ENCODE assay signal across 13 mouse cellular contexts in the genomic region with DNA sequence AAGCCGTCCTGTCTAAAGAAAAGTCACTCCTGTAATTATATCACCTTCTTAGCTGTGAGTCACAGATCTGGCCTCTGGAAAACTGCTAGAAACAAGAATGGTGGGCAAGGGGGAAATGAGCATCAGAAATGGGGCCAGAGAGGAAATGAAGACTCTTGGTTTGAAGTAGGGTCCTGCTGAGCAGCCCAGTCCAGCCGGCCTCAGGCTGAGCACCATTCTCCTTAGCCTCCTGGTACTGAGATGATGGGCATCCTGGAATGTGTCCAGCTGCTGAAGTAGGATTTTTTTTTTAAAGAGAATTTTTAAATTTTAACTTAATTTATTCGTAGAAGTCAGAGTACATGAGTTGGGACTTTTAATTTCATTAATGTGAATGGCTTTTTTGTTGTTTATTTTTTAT.
DNase-seq lines count a peak whose midpoint lies in the region; ATAC-seq and TF ChIP-seq lines count a peak whose summit lies in the region.
"Had no signal": no experiment of that assay in that cellular context is flagged by ENCODE, and none has a peak within 500 bp of the region (broad histone marks: within the 10 kb centered on the region; RNA-seq: fewer than 3 reads in every experiment).

No protein-coding gene starts in this region.

- TF ChIP-seq CTCF in lung, embryonic 14.5 days (IDR thresholded peaks at IDR 0.05; ENCODE audit: low read depth) = no peak
- TF ChIP-seq CTCF in lung, postnatal 0 days (IDR thresholded peaks at IDR 0.05) = no peak
- no peak for TF ChIP-seq CTCF in brain, embryonic 14.5 days (IDR thresholded peaks at IDR 0.05; ENCODE audit: borderline replicate concordance, extremely low read depth, insufficient read depth, insufficient read length)
- no peak for TF ChIP-seq CTCF in gastrocnemius, adult 2 months (IDR thresholded peaks at IDR 0.05)

- H3K4me3 ChIP-seq in lung, embryonic 14.5 days (ENCODE audit: low read depth, low read length) = no peak overlapping the region
- no peak overlapping the region for H3K4me3 ChIP-seq in lung, postnatal 0 days (ENCODE audit: low read depth, low read length)
- no peak overlapping the region for H3K4me3 ChIP-seq in forebrain, embryonic 12.5 days (replicated peaks)
- H3K4me3 ChIP-seq in gastrocnemius, adult 2 months = no peak overlapping the region
- H3K4me3 ChIP-seq: liver, embryonic 12.5 days had no signal

- peak; percentile 75 for ATAC-seq in lung, embryonic 14.5 days (ENCODE audit: insufficient read depth)
- no peak for ATAC-seq in lung, postnatal 0 days
- no peak for ATAC-seq in forebrain, embryonic 12.5 days (ENCODE audit: low FRiP score)
- ATAC-seq: liver, embryonic 12.5 days had no signal

- H3K27me3 ChIP-seq in lung, embryonic 14.5 days (ENCODE audit: insufficient read depth, low read length) = no peaks in the 10 kb centered on the region
- H3K27me3 ChIP-seq in lung, postnatal 0 days (replicated peaks; ENCODE audit: insufficient read depth, low read length) = no peaks in the 10 kb centered on the region
- no peaks in the 10 kb centered on the region for H3K27me3 ChIP-seq in forebrain, embryonic 12.5 days
- H3K27me3 ChIP-seq: liver, embryonic 12.5 days had no signal

- no peaks in the 10 kb centered on the region for H3K36me3 ChIP-seq in lung, embryonic 14.5 days (ENCODE audit: insufficient read depth)
- no peaks in the 10 kb centered on the region for H3K36me3 ChIP-seq in lung, postnatal 0 days (ENCODE audit: insufficient read depth, low read length)
- peaks cover 15% of the 10 kb centered on the region; the same call in 1 of the 2 replicates for H3K36me3 ChIP-seq in forebrain, embryonic 12.5 days (replicated peaks)

- peaks cover 5% of the 10 kb centered on the region; the same call in 1 of the 2 replicates for H3K4me1 ChIP-seq in lung, embryonic 14.5 days (ENCODE audit: insufficient read depth)
- H3K4me1 ChIP-seq in lung, postnatal 0 days (ENCODE audit: insufficient read depth, low read depth, low read length) = no peaks in the 10 kb centered on the region
- peaks cover 28% of the 10 kb centered on the region; the same call in 1 of the 2 replicates for H3K4me1 ChIP-seq in forebrain, embryonic 12.5 days

- H3K9me3 ChIP-seq in lung, embryonic 14.5 days (ENCODE audit: low read depth, low read length) = no peaks in the 10 kb centered on the region
- H3K9me3 ChIP-seq in lung, postnatal 0 days (ENCODE audit: low read length) = no peaks in the 10 kb centered on the region
- no peaks in the 10 kb centered on the region for H3K9me3 ChIP-seq in forebrain, embryonic 12.5 days
- H3K9me3 ChIP-seq: liver, embryonic 12.5 days had no signal

- DNase-seq in lung, embryonic 14.5 days = peak; percentile 65
- no peak for DNase-seq in lung, postnatal 0 days (ENCODE audit: low spot score)
- peak; percentile 81 for DNase-seq in brain, embryonic 14.5 days (ENCODE audit: low read depth)
- peak; percentile 59 for DNase-seq in kidney, postnatal 14 days
- DNase-seq in gastrocnemius, adult 2 months = no peak
- DNase-seq in thymus, postnatal 4 days = no peak
- DNase-seq: adrenal gland, postnatal 36 days; cerebellum, adult 11 months; gastrocnemius, postnatal 36 days; right cerebral cortex, postnatal 4 days had no signal

- TF ChIP-seq POLR2A in brain, embryonic 14.5 days (IDR thresholded peaks at IDR 0.05; ENCODE audit: borderline replicate concordance, extremely low read depth, insufficient read depth, insufficient read length, poor library complexity, severe bottlenecking) = no peak

- H3K27ac ChIP-seq in lung, embryonic 14.5 days (ENCODE audit: low read depth) = peak overlapping the region; percentile 12; the same call in 1 of the 2 replicates
- no peak overlapping the region for H3K27ac ChIP-seq in lung, postnatal 0 days (ENCODE audit: low read length)
- 0 out of 2 replicates have a peak overlapping the region, but pooled peaks have one; percentile 53 for H3K27ac ChIP-seq in forebrain, embryonic 12.5 days
- no peak overlapping the region for H3K27ac ChIP-seq in gastrocnemius, adult 2 months
- H3K27ac ChIP-seq: liver, embryonic 12.5 days; macrophage had no signal

- no peak overlapping the region for H3K9ac ChIP-seq in lung, embryonic 14.5 days
- no peak overlapping the region for H3K9ac ChIP-seq in lung, postnatal 0 days (replicated peaks; ENCODE audit: low read depth)
- no peak overlapping the region for H3K9ac ChIP-seq in forebrain, embryonic 12.5 days
- H3K9ac ChIP-seq: liver, embryonic 12.5 days had no signal

- WGBS in lung, embryonic 14.5 days = 25% methylated on average over 3 of the region's 3 CpGs
- 31% methylated on average over 3 of the region's 3 CpGs for WGBS in lung, postnatal 0 days
- 46% methylated on average over 3 of the region's 3 CpGs for WGBS in forebrain, embryonic 12.5 days

- TF ChIP-seq EP300 in lung, postnatal 0 days (IDR thresholded peaks at IDR 0.05) = no peak

- intact Hi-C loops in gastrocnemius, adult 2 months (cut with DNase I) = no loop called here

- no peak overlapping the region for H3K4me2 ChIP-seq in lung, embryonic 14.5 days
- no peak overlapping the region for H3K4me2 ChIP-seq in lung, postnatal 0 days (replicated peaks; ENCODE audit: low read depth, low read length)
- H3K4me2 ChIP-seq in forebrain, embryonic 12.5 days = no peak overlapping the region
- H3K4me2 ChIP-seq: liver, embryonic 12.5 days had no signal

Comparison
In these comparisons a context has a peak if more than half of its experiments do, and no peak if none do; other contexts are left out.
1. DNase-seq: peak in lung, embryonic 14.5 days (single experiment), brain, embryonic 14.5 days (single experiment) and kidney, postnatal 14 days (single experiment); none in lung, postnatal 0 days (single experiment), gastrocnemius, adult 2 months (single experiment) and thymus, postnatal 4 days (single experiment).
2. H3K27ac ChIP-seq: peak in lung, embryonic 14.5 days (single experiment) and forebrain, embryonic 12.5 days (single experiment); none in lung, postnatal 0 days (single experiment) and gastrocnemius, adult 2 months (single experiment).